Mouse (Mus musculus) ovary, postnatal 14 days (tissue): ENCODE data around the gene Pias3.
"Not testable (repeated sequence)": the region's sequence is repeated elsewhere in the genome, so short reads cannot be mapped to it uniquely, and the experiment has no call there.

Source experiments
- DNase-seq: peaks from one replicate; pipeline ENCODE4 v3.0.0; 2022; ENCODE audit warnings: low spot score

Gene Pias3

GRCm38 (mm10) chr3:96696198-96696765 lies at the start of gene Pias3:
Gene Pias3 (plus strand): TSS chr3:96696384.
- peak; percentile 78 for DNase-seq

GRCm38 (mm10) chr3:96647365-96647764 lies 48.8 kb upstream of the Pias3 start:
- no peak for DNase-seq

GRCm38 (mm10) chr3:96660901-96661300 lies 35.3 kb upstream of the Pias3 start:
- DNase-seq: no peak

- DNase-seq: no peak
Observed at GRCm38 (mm10) chr3:96662731-96663316, 33.4 kb upstream of the Pias3 start.

GRCm38 (mm10) chr3:96663432-96664239 lies 32.5 kb upstream of the Pias3 start:
- peak; percentile 80 for DNase-seq

- DNase-seq: not testable (repeated sequence)
Observed at GRCm38 (mm10) chr3:96665732-96666363, 30.3 kb upstream of the Pias3 start.

GRCm38 (mm10) chr3:96666916-96667315 lies 29.3 kb upstream of the Pias3 start:
- no peak for DNase-seq

- no peak for DNase-seq
Observed at GRCm38 (mm10) chr3:96667316-96667715, 28.9 kb upstream of the Pias3 start.

- no peak for DNase-seq
Observed at GRCm38 (mm10) chr3:96668424-96669067, 27.6 kb upstream of the Pias3 start.

GRCm38 (mm10) chr3:96669727-96670468 lies 26.3 kb upstream of the Pias3 start, which contains the start of gene Ankrd35:
Gene Ankrd35 (plus strand): TSS chr3:96670131.
- DNase-seq: peak; percentile 72

- no peak for DNase-seq
Observed at GRCm38 (mm10) chr3:96671519-96671918, 24.7 kb upstream of the Pias3 start.

- DNase-seq: no peak
Observed at GRCm38 (mm10) chr3:96673514-96673913, 22.7 kb upstream of the Pias3 start.

- DNase-seq: no peak
Observed at GRCm38 (mm10) chr3:96674442-96674841, 21.7 kb upstream of the Pias3 start.

- no peak for DNase-seq
Observed at GRCm38 (mm10) chr3:96675171-96675570, 21.0 kb upstream of the Pias3 start.

- no peak for DNase-seq
Observed at GRCm38 (mm10) chr3:96675690-96676089, 20.5 kb upstream of the Pias3 start.

GRCm38 (mm10) chr3:96678456-96678855 lies 17.7 kb upstream of the Pias3 start:
- DNase-seq: no peak

GRCm38 (mm10) chr3:96679159-96679674 lies 17.0 kb upstream of the Pias3 start:
- no peak for DNase-seq

GRCm38 (mm10) chr3:96680269-96680956 lies 15.8 kb upstream of the Pias3 start:
- no peak for DNase-seq

- no peak for DNase-seq
Observed at GRCm38 (mm10) chr3:96683496-96683895, 12.7 kb upstream of the Pias3 start.

- no peak for DNase-seq
Observed at GRCm38 (mm10) chr3:96684151-96684821, 11.9 kb upstream of the Pias3 start.
